Mouse (Mus musculus) midbrain, embryonic 11.5 days (tissue): Measurements from ENCODE around the gene Samd1. TPM values are rescaled to one million over a fixed set of nuclear protein-coding genes. Genes with fewer than 3 reads are reported as not detected.

Experiments used
- ATAC-seq: fragments of 200-750 bp; cut with Nextera tagmentation; 2 replicates; pipeline ENCODE4 v1.8.0; 2017; ENCODE audit warnings: moderate TSS enrichment, moderate library complexity; ENCODE audit not compliant: low FRiP score
- DNase-seq: peaks from one replicate; pipeline ENCODE4 v3.0.0; 2015; ENCODE audit warnings: low spot score; ENCODE audit errors: missing footprints
- H3K27ac ChIP-seq: fragments of 300-500 bp; sonication (generic); 2 replicates; pipeline ENCODE4 v1.5.1; 2014; ENCODE audit warnings: low read depth, low read length
- H3K27me3 ChIP-seq: fragments of 300-500 bp; sonication (generic); 2 replicates; pipeline ENCODE4 v1.6.1; 2014; ENCODE audit warnings: mild to moderate bottlenecking, low read length, moderate library complexity, mixed read lengths; ENCODE audit not compliant: control insufficient read depth, insufficient read depth
- H3K36me3 ChIP-seq: fragments of 300-500 bp; sonication (generic); 2 replicates; pipeline ENCODE4 v1.6.1; 2014; ENCODE audit warnings: mild to moderate bottlenecking, low read length, moderate library complexity, mixed read lengths; ENCODE audit not compliant: control insufficient read depth, insufficient read depth
- H3K4me1 ChIP-seq: fragments of 300-500 bp; sonication (generic); 2 replicates; pipeline ENCODE4 v1.6.1; 2014; ENCODE audit warnings: low read length; ENCODE audit not compliant: control insufficient read depth, insufficient read depth
- H3K4me2 ChIP-seq: fragments of 300-500 bp; sonication (generic); 2 replicates; pipeline ENCODE4 v1.6.1; 2014; ENCODE audit warnings: mild to moderate bottlenecking, moderate library complexity
- H3K4me3 ChIP-seq: fragments of 300-500 bp; sonication (generic); 2 replicates; pipeline ENCODE4 v1.5.1; 2014; ENCODE audit warnings: low read depth, low read length
- H3K9ac ChIP-seq: fragments of 300-500 bp; sonication (generic); 2 replicates; pipeline ENCODE4 v1.6.1; 2014; ENCODE audit warnings: low read length
- H3K9me3 ChIP-seq: fragments of 300-500 bp; sonication (generic); 2 replicates; pipeline ENCODE4 v1.6.1; 2016; ENCODE audit warnings: low read length; ENCODE audit not compliant: control insufficient read depth
- WGBS: fragments of 180-500 bp; shearing (Covaris S2); extraction: QIAGEN DNeasy Blood & Tissue Kit; methylation state at CpG from one replicate; pipeline ENCODE4 v1.1.7; 2014; 5-methylcytosine and 5-hydroxymethylcytosine counted together
- polyA plus RNA-seq: library from polyadenylated mRNA; unstranded; fragments of >200 nt; fragmentation: Nextera tagmentation; extraction: Ambion mirVana; gene quantifications from 2 replicates; pipeline ENCODE4 v1.2.1, GENCODE M21; 2014

Samd1 gene
- polyA plus RNA-seq, 1 experiment from 2014 or later: 12.8 TPM

- H3K9ac ChIP-seq: no peak overlapping the region
- no peaks in the 10 kb centered on the region for H3K36me3 ChIP-seq
- no peak for DNase-seq
- peaks cover 8% of the 10 kb centered on the region for H3K27me3 ChIP-seq
- ATAC-seq: no peak
- WGBS: 80% methylated on average over 4 of the region's 4 CpGs
- H3K4me3 ChIP-seq: no peak overlapping the region
- no peaks in the 10 kb centered on the region for H3K4me1 ChIP-seq
- no peak overlapping the region for H3K4me2 ChIP-seq
- no peaks in the 10 kb centered on the region for H3K9me3 ChIP-seq
- H3K27ac ChIP-seq: no peak overlapping the region
Observed at GRCm38 (mm10) chr8:84032777-84033176, 35.3 kb downstream of the Samd1 start.

- 82% methylated on average over 5 of the region's 5 CpGs for WGBS
- ATAC-seq: no peak
Observed at GRCm38 (mm10) chr8:84038015-84038414, 40.5 kb downstream of the Samd1 start.

GRCm38 (mm10) chr8:84039050-84039449 lies 41.6 kb downstream of the Samd1 start:
- DNase-seq (peak; percentile 98), ATAC-seq (peak; percentile 13; the same call in 1 of the 2 replicates)
- Histone ChIP-seq H3K27me3 (peaks cover 28% of the 10 kb centered on the region), H3K27ac (no peak overlapping the region), H3K4me1 (0 out of 2 replicates have a peak, but pooled peaks cover 4% of the 10 kb centered on the region), H3K4me3 (no peak overlapping the region), H3K9ac (no peak overlapping the region), H3K36me3 (no peaks in the 10 kb centered on the region), H3K4me2 (no peak overlapping the region), H3K9me3 (no peaks in the 10 kb centered on the region)
- WGBS: 11% methylated on average over 5 of the region's 5 CpGs

More at GRCm38 (mm10) chr8:84038015-84038414, 40.5 kb downstream of the Samd1 start:
- H3K27ac ChIP-seq: no peak overlapping the region
- H3K27me3 ChIP-seq: peaks cover 17% of the 10 kb centered on the region
- H3K9me3 ChIP-seq: no peaks in the 10 kb centered on the region
- DNase-seq: no peak
- H3K36me3 ChIP-seq: no peaks in the 10 kb centered on the region
- no peak overlapping the region for H3K4me2 ChIP-seq
- no peak overlapping the region for H3K9ac ChIP-seq
- H3K4me1 ChIP-seq: 0 out of 2 replicates have a peak, but pooled peaks cover 4% of the 10 kb centered on the region
- no peak overlapping the region for H3K4me3 ChIP-seq

- ATAC-seq: peak; percentile 81
- Histone ChIP-seq H3K9ac (peak within 1 kb of the TSS; percentile 32; the same call in 1 of the 2 replicates), H3K4me2 (peak within 1 kb of the TSS; percentile 60)
Observed at GRCm38 (mm10) chr8:84042066-84042947, 44.8 kb downstream of the Samd1 start, which contains the start of gene Il27ra. Gene Il27ra, minus strand, starts transcription at chr8:84042589.

GRCm38 (mm10) chr8:84042948-84043342 lies 45.5 kb downstream of the Samd1 start:
- 0 out of 2 replicates have a peak, but pooled peaks have one; percentile 28 for ATAC-seq
- H3K27me3 ChIP-seq: peaks cover 42% of the 10 kb centered on the region
- H3K9ac ChIP-seq: no peak overlapping the region
- H3K4me2 ChIP-seq: no peak overlapping the region
- H3K4me3 ChIP-seq: no peak overlapping the region
- H3K36me3 ChIP-seq: no peaks in the 10 kb centered on the region
- no peak overlapping the region for H3K27ac ChIP-seq
- H3K9me3 ChIP-seq: no peaks in the 10 kb centered on the region; the same call in 1 of the 2 replicates
- DNase-seq: no peak
- WGBS: 32% methylated on average over 12 of the region's 12 CpGs
- peaks cover 4% of the 10 kb centered on the region; the same call in 1 of the 2 replicates for H3K4me1 ChIP-seq

More at GRCm38 (mm10) chr8:84042066-84042947, 44.8 kb downstream of the Samd1 start, which contains the start of gene Il27ra:
- Histone ChIP-seq H3K4me3 (peak within 1 kb of the TSS; percentile 24), H3K9me3 (no peaks in the 10 kb centered on the region; the same call in 1 of the 2 replicates), H3K27me3 (peaks cover 42% of the 10 kb centered on the region), H3K4me1 (peaks cover 4% of the 10 kb centered on the region; the same call in 1 of the 2 replicates), H3K27ac (no peak within 1 kb of the TSS), H3K36me3 (no peaks in the 10 kb centered on the region)
- 4% methylated on average over 40 of the region's 40 CpGs for WGBS
- DNase-seq: peak; percentile 94

- no peak for DNase-seq
- Histone ChIP-seq H3K27me3 (peaks cover 42% of the 10 kb centered on the region), H3K36me3 (no peaks in the 10 kb centered on the region), H3K4me1 (peaks cover 4% of the 10 kb centered on the region; the same call in 1 of the 2 replicates), H3K9ac (no peak overlapping the region), H3K9me3 (no peaks in the 10 kb centered on the region; the same call in 1 of the 2 replicates), H3K4me3 (no peak overlapping the region), H3K4me2 (no peak overlapping the region), H3K27ac (no peak overlapping the region)
- WGBS: 6% methylated on average over 7 of the region's 7 CpGs
- no peak for ATAC-seq
Observed at GRCm38 (mm10) chr8:84044103-84044502, 46.6 kb downstream of the Samd1 start.

GRCm38 (mm10) chr8:84044900-84045299 lies 47.4 kb downstream of the Samd1 start, which contains the start of gene Rln3:
Gene Rln3, minus strand, starts transcription at chr8:84045000.
- Histone ChIP-seq H3K27me3 (peaks cover 40% of the 10 kb centered on the region), H3K9me3 (no peaks in the 10 kb centered on the region; the same call in 1 of the 2 replicates), H3K4me1 (peaks cover 4% of the 10 kb centered on the region; the same call in 1 of the 2 replicates), H3K4me2 (peak within 1 kb of the TSS; percentile 24; the same call in 1 of the 2 replicates), H3K9ac (no peak within 1 kb of the TSS), H3K36me3 (no peaks in the 10 kb centered on the region), H3K27ac (no peak within 1 kb of the TSS), H3K4me3 (no peak within 1 kb of the TSS)
- ATAC-seq (no peak), DNase-seq (no peak)
- 8% methylated on average over 9 of the region's 9 CpGs for WGBS

GRCm38 (mm10) chr8:84046505-84046904 lies 49.0 kb downstream of the Samd1 start:
- H3K9me3 ChIP-seq: no peaks in the 10 kb centered on the region; the same call in 1 of the 2 replicates
- H3K4me3 ChIP-seq: no peak overlapping the region
- 77% methylated on average over 3 of the region's 3 CpGs for WGBS
- DNase-seq (no peak), ATAC-seq (no peak)
- H3K27ac ChIP-seq: no peak overlapping the region
- H3K9ac ChIP-seq: no peak overlapping the region
- peaks cover 4% of the 10 kb centered on the region; the same call in 1 of the 2 replicates for H3K4me1 ChIP-seq
- H3K4me2 ChIP-seq: no peak overlapping the region
- H3K36me3 ChIP-seq: no peaks in the 10 kb centered on the region
- H3K27me3 ChIP-seq: peaks cover 37% of the 10 kb centered on the region

- H3K4me2 ChIP-seq: no peak overlapping the region
Observed at GRCm38 (mm10) chr8:84048171-84048570, 50.7 kb downstream of the Samd1 start.

More at GRCm38 (mm10) chr8:84048171-84048570, 50.7 kb downstream of the Samd1 start:
- no peak overlapping the region for H3K9ac ChIP-seq
- H3K27ac ChIP-seq: no peak overlapping the region
- H3K4me3 ChIP-seq: no peak overlapping the region
- H3K36me3 ChIP-seq: no peaks in the 10 kb centered on the region
- 83% methylated on average over 5 of the region's 5 CpGs for WGBS
- no peaks in the 10 kb centered on the region; the same call in 1 of the 2 replicates for H3K4me1 ChIP-seq
- no peak for DNase-seq
- no peaks in the 10 kb centered on the region; the same call in 1 of the 2 replicates for H3K9me3 ChIP-seq
- peaks cover 23% of the 10 kb centered on the region for H3K27me3 ChIP-seq
- ATAC-seq: no peak
